Mouse (Mus musculus): ENCODE measurements at regions not wholly inside any gene's neighbourhood (a gene's known extent, or its start where the extent isn't known, plus 50 kb on each side); places are given as distances from the start of the nearest gene placed in this dataset.

DNA sequence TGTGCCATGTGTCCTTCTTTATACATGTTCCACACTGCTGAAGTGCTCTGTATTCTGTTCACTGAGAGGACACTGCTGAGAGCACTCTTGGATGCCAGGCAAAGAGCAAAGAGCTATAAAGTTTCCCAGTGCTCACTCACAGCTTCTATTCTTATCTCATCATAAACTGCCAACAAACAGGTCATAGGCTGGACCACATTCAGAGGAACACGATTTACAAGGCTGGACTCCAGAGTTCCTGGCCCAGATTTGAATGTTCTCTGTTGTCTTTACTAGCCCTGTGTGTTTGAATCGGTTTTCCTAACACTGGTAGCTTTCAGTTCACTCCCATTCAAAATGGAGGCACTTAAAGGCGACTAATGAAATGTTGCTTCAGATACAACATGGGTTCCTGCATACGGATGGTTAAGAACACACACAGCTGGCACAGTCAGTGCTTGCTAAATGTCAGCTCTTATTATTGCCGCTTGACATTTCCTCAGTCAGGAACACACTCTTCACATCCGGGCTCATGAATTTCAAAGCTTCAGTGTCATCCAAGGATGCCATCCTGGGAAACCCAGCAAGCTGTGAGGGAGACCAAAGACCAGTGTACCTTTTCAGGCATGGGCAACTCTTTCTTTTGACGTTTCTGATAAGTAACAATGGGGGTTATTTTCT is 1203.8 kb downstream of the Gsdmc2 start:
- TF ChIP-seq POLR2A (IDR thresholded peaks at IDR 0.05; ENCODE audit: extremely low read depth, insufficient read depth, low read length) (no peak), CTCF (IDR thresholded peaks at IDR 0.05; ENCODE audit: low read depth, low read length) (no peak)
